Mouse (Mus musculus): ENCODE data around the gene Apoe.
A peak's percentile ranks its signal among the peaks of the same experiment; 100 is the strongest.

DNA sequence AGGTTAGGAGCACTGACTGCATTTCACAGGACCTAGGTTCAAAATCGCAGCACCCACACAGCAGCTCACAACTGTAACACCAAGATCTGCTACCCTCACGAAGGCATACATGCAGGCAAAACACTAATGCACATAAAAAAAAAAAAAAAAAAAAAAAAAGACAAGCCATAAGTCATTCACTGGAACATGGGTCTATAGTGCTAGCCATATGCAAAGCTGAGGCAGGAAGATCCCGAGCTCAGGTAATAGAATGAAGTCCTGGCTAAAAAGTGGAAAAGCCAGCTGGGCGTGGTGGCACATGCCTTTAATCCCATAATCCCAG lies 800 bp upstream of the Apoe start:
- TF ChIP-seq EP300 (IDR thresholded peaks at IDR 0.05; ENCODE audit: low read length): no peak
- no peak for TF ChIP-seq POLR2A (IDR thresholded peaks at IDR 0.05; ENCODE audit: low read depth, low read length)
- TF ChIP-seq E2F4 (IDR thresholded peaks at IDR 0.05; ENCODE audit: insufficient replicate concordance, low read depth, low read length): no peak
- no peak for TF ChIP-seq RCOR1 (conservative IDR thresholded peaks at IDR 0.05; ENCODE audit: low read depth, low read length)
- peak; percentile 52 for TF ChIP-seq ZNF384 (IDR thresholded peaks at IDR 0.05; ENCODE audit: low read depth, low read length)
- no peak for TF ChIP-seq HCFC1 (IDR thresholded peaks at IDR 0.05; ENCODE audit: low read depth, low read length)
- no peak for TF ChIP-seq CTCF (conservative IDR thresholded peaks at IDR 0.05 in 1 of 2, IDR thresholded peaks at IDR 0.05 in 1 of 2; ENCODE audit: low read depth in 2 of 2, low read length in 2 of 2)
- TF ChIP-seq POLR2AphosphoS2 (IDR thresholded peaks at IDR 0.05; ENCODE audit: low read depth, low read length): no peak
- TF ChIP-seq TBP (conservative IDR thresholded peaks at IDR 0.05; ENCODE audit: low read depth, low read length): no peak
- TF ChIP-seq MAX (IDR thresholded peaks at IDR 0.05; ENCODE audit: low read length): no peak
- TF ChIP-seq NRF1 (IDR thresholded peaks at IDR 0.05; ENCODE audit: low read depth, low read length): no peak
- no peak for TF ChIP-seq TCF12 (IDR thresholded peaks at IDR 0.05; ENCODE audit: low read depth, low read length)
